Mouse (Mus musculus) kidney, adult 2 months (tissue): ENCODE data around the gene Sbk3. TPM values are rescaled to one million over a fixed set of nuclear protein-coding genes. Genes with fewer than 3 reads are reported as not detected.
"Not testable (repeated sequence)": the region's sequence is repeated elsewhere in the genome, so short reads cannot be mapped to it uniquely, and the experiment has no call there.

Source experiments
- DNase-seq: peaks from one replicate; pipeline ENCODE4 v3.0.0; 2021
- H3K27ac ChIP-seq: fragments of 200-500 bp; 2 replicates; pipeline ENCODE4 v1.5.1; 2012; ENCODE audit warnings: low read depth, low read length, control low read depth, inconsistent platforms; ENCODE audit not compliant: insufficient read depth
- H3K27me3 ChIP-seq: fragments of 200-500 bp; replicated peaks from 2 replicates; pipeline ENCODE4 v1.6.1; 2012; ENCODE audit warnings: mild to moderate bottlenecking, moderate library complexity, low read length, inconsistent platforms; ENCODE audit not compliant: control insufficient read depth, insufficient read depth
- H3K36me3 ChIP-seq: fragments of 200-500 bp; 2 replicates; pipeline ENCODE4 v1.6.1; 2012; ENCODE audit warnings: mild to moderate bottlenecking, moderate library complexity, low read length, inconsistent platforms; ENCODE audit not compliant: control insufficient read depth, insufficient read depth
- H3K4me1 ChIP-seq: fragments of 200-500 bp; 2 replicates; pipeline ENCODE4 v1.6.1; 2011; ENCODE audit warnings: low read length; ENCODE audit not compliant: control insufficient read depth, insufficient read depth
- H3K4me3 ChIP-seq: fragments of 200-500 bp; 2 replicates; pipeline ENCODE4 v1.5.1; 2011; ENCODE audit warnings: mild to moderate bottlenecking, low read depth, low read length, control low read depth; ENCODE audit not compliant: insufficient read depth
- CTCF ChIP-seq: fragments of 200-500 bp; conservative IDR thresholded peaks from 2 replicates; pipeline ENCODE4 v1.5.1; 2011; ENCODE audit warnings: low read depth, mild to moderate bottlenecking, control low read depth, low read length, moderate library complexity, mixed read lengths; ENCODE audit not compliant: insufficient read depth, insufficient read length
- POLR2A ChIP-seq: fragments of 200-500 bp; IDR thresholded peaks from one replicate; pipeline ENCODE4 v1.6.1; 2011; ENCODE audit warnings: low read depth, low read length, control low read depth
- WGBS: fragments of 180-500 bp; shearing (Covaris S2); methylation state at CpG from one replicate; pipeline ENCODE4 v1.1.7; 2018; 5-methylcytosine and 5-hydroxymethylcytosine counted together
- polyA plus RNA-seq: library from polyadenylated mRNA; depleted of rRNA; stranded (reverse); fragments of >200 nt; gene quantifications from 2 replicates; pipeline ENCODE4 v1.2.3, GENCODE M21; 2012; rRNA removed

Sbk3 gene
- 0.14 and 0.19 TPM in 2 replicates for polyA plus RNA-seq

- Histone ChIP-seq H3K27me3 (no peaks in the 10 kb centered on the region), H3K27ac (no peak within 1 kb of the TSS)
- 46% methylated on average over 6 of the region's 6 CpGs for WGBS
Observed at GRCm38 (mm10) chr7:4971068-4971467, at the start of gene Sbk3. Gene Sbk3, minus strand, starts transcription at chr7:4971168.

DNA sequence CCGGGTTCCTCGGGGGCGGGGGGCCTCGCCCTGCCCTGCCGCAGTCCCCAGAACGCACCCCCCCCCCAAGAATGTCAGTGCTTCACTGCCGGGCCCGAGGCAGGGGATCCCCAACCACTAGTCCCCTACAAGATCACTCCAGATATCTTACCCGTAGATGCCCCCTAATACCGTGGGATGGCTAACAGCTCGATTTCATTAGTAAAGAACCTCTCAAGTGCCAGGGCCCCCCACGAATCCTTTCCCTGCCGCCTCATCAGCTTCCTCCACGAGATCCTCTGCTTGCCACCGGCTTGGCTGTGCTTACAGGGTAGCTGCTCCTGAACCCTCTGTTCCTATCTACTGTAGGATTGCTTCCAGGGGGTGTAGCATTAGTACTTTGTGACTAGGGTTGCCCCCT is 49.7 kb upstream of the Sbk3 start:
- TF ChIP-seq CTCF: no peak
- TF ChIP-seq POLR2A: no peak
- Histone ChIP-seq H3K4me3 (peak overlapping the region; percentile 63), H3K27me3 (no peaks in the 10 kb centered on the region), H3K4me1 (peaks cover 9% of the 10 kb centered on the region; the same call in 1 of the 2 replicates), H3K27ac (peak overlapping the region; percentile 72), H3K36me3 (no peaks in the 10 kb centered on the region)
- DNase-seq: no peak
- WGBS: under 1% methylated on average over 12 of the region's 15 CpGs

More at GRCm38 (mm10) chr7:4971068-4971467, at the start of gene Sbk3:
- Histone ChIP-seq H3K36me3 (no peaks in the 10 kb centered on the region), H3K4me3 (no peak within 1 kb of the TSS), H3K4me1 (no peaks in the 10 kb centered on the region)
- DNase-seq: no peak
- no peak for TF ChIP-seq CTCF
- TF ChIP-seq POLR2A: no peak

GRCm38 (mm10) chr7:5020000-5020681 is 49.2 kb upstream of the Sbk3 start, which contains the start of the genes Zfp865 and Ccdc106:
Gene Zfp865, plus strand, starts transcription at chr7:5020376.
Gene Ccdc106, plus strand, starts transcription at chr7:5020553.
- H3K27me3 ChIP-seq: no peaks in the 10 kb centered on the region
- DNase-seq: peak; percentile 100
- H3K4me1 ChIP-seq: peaks cover 9% of the 10 kb centered on the region; the same call in 1 of the 2 replicates
- TF ChIP-seq POLR2A: peak; percentile 83
- TF ChIP-seq CTCF: no peak
- peak within 1 kb of the TSS; percentile 63 for H3K4me3 ChIP-seq
- under 1% methylated on average over 49 of the region's 49 CpGs for WGBS
- peak within 1 kb of the TSS; percentile 93 for H3K27ac ChIP-seq
- no peaks in the 10 kb centered on the region for H3K36me3 ChIP-seq

- whole genome bisulfite sequencing: 15% methylated on average over 8 of the region's 8 CpGs
- Histone ChIP-seq H3K4me3 (peak overlapping the region; percentile 17), H3K27ac (peak overlapping the region; percentile 34; the same call in 1 of the 2 replicates)
- not testable (repeated sequence) for H3K27me3 ChIP-seq, H3K4me1 ChIP-seq, DNase-seq, H3K36me3 ChIP-seq
Observed at GRCm38 (mm10) chr7:5019576-5019975, 48.6 kb upstream of the Sbk3 start.

- no peaks in the 10 kb centered on the region for H3K36me3 ChIP-seq
- H3K4me1 ChIP-seq: peaks cover 9% of the 10 kb centered on the region; the same call in 1 of the 2 replicates
- H3K4me3 ChIP-seq: no peak overlapping the region
- TF ChIP-seq CTCF (no peak), POLR2A (no peak)
- 97% methylated on average over 21 of the region's 21 CpGs for WGBS
- H3K27ac ChIP-seq: no peak overlapping the region
- no peaks in the 10 kb centered on the region for H3K27me3 ChIP-seq
- no peak for DNase-seq
Observed at GRCm38 (mm10) chr7:5017931-5018330, 47.0 kb upstream of the Sbk3 start.

GRCm38 (mm10) chr7:5017352-5017751 is 46.4 kb upstream of the Sbk3 start:
- peaks cover 9% of the 10 kb centered on the region; the same call in 1 of the 2 replicates for H3K4me1 ChIP-seq
- 94% methylated on average over 16 of the region's 16 CpGs for WGBS
- H3K27me3 ChIP-seq: no peaks in the 10 kb centered on the region
- TF ChIP-seq CTCF (no peak), POLR2A (no peak)
- no peak for DNase-seq
- no peaks in the 10 kb centered on the region for H3K36me3 ChIP-seq
- no peak overlapping the region for H3K27ac ChIP-seq
- no peak overlapping the region for H3K4me3 ChIP-seq

- WGBS: 99% methylated on average over 2 of the region's 2 CpGs
- H3K27ac ChIP-seq: no peak overlapping the region
- DNase-seq: no peak
- TF ChIP-seq POLR2A (no peak), CTCF (no peak)
- H3K4me1 ChIP-seq: peaks cover 9% of the 10 kb centered on the region; the same call in 1 of the 2 replicates
- no peak overlapping the region for H3K4me3 ChIP-seq
- H3K27me3 ChIP-seq: no peaks in the 10 kb centered on the region
- H3K36me3 ChIP-seq: no peaks in the 10 kb centered on the region
Observed at GRCm38 (mm10) chr7:5016920-5017319, 46.0 kb upstream of the Sbk3 start.

GRCm38 (mm10) chr7:5016057-5016456 is 45.1 kb upstream of the Sbk3 start:
- peak; percentile 64 for DNase-seq
- WGBS: 32% methylated on average over 3 of the region's 3 CpGs
- peak overlapping the region; percentile 83 for H3K4me3 ChIP-seq

More at GRCm38 (mm10) chr7:5016057-5016456, 45.1 kb upstream of the Sbk3 start:
- no peaks in the 10 kb centered on the region for H3K36me3 ChIP-seq
- TF ChIP-seq POLR2A: no peak
- TF ChIP-seq CTCF: no peak
- no peaks in the 10 kb centered on the region for H3K27me3 ChIP-seq
- peaks cover 5% of the 10 kb centered on the region; the same call in 1 of the 2 replicates for H3K4me1 ChIP-seq
- H3K27ac ChIP-seq: peak overlapping the region; percentile 87
